Mouse (Mus musculus) erythroblast, embryonic 14.5 days (primary cell): Measurements from ENCODE around the gene Tiam1.

Source experiments
- GATA1 ChIP-seq: IDR thresholded peaks from 2 replicates; pipeline ENCODE4 v1.6.1; 2012; ENCODE audit warnings: low read length, inconsistent platforms, mixed read lengths
- TAL1 ChIP-seq: IDR thresholded peaks from 3 replicates; pipeline ENCODE4 v1.6.1; 2012; ENCODE audit warnings: low read length, inconsistent platforms, mixed read lengths

DNA sequence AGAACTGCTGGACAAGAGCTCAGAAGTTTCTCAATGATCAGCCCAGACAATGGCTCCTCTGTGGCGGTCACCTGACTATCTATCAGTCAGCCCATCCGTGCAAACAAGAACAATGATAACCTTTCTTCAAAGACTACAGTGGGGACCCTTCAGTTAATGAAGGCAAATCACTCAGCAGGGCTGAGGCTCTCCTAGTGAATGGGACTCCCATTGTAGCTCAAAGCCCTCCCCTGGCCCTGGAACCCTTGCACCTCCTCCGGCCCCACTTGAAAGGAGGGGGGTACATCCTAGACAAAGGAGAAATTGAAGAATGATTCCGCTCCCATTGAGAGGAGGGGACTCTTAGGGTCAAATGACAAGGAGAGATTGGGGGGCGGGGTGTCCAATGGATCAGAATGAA lies 280.3 kb downstream of the Tiam1 start:
- TF ChIP-seq GATA1 (no peak), TAL1 (no peak)
